Mouse (Mus musculus) layer of hippocampus, adult 11-12 months (tissue): ENCODE measurements at regions not wholly inside any gene's neighbourhood (a gene's known extent, or its start where the extent isn't known, plus 50 kb on each side); places are given as distances from the start of the nearest gene placed in this dataset.
"Not testable (repeated sequence)": the region's sequence is repeated elsewhere in the genome, so short reads cannot be mapped to it uniquely, and the experiment has no call there.

Experiments used
- DNase-seq: peaks from one replicate; pipeline ENCODE4 v3.0.0; 2022; ENCODE audit warnings: low spot score

- peak; percentile 43 for DNase-seq
These were observed 83.1 kb downstream of the Stk35 start for GRCm38 (mm10) chr2:129883417-129883816.

GRCm38 (mm10) chr2:129884316-129884715 lies 84.0 kb downstream of the Stk35 start:
- DNase-seq: no peak

GRCm38 (mm10) chr2:129885536-129885935 lies 85.2 kb downstream of the Stk35 start:
- no peak for DNase-seq

- peak; percentile 65 for DNase-seq
These were observed 92.9 kb downstream of the Stk35 start for GRCm38 (mm10) chr2:129893231-129893630.

- DNase-seq: no peak
These were observed 93.5 kb downstream of the Stk35 start for GRCm38 (mm10) chr2:129893832-129894231.

GRCm38 (mm10) chr2:129894906-129895305 lies 94.6 kb downstream of the Stk35 start:
- no peak for DNase-seq

- no peak for DNase-seq
These were observed 95.1 kb downstream of the Stk35 start for GRCm38 (mm10) chr2:129895369-129895768.

GRCm38 (mm10) chr2:129896696-129897095 lies 96.4 kb downstream of the Stk35 start:
- no peak for DNase-seq

- no peak for DNase-seq
These were observed 103.2 kb downstream of the Stk35 start for GRCm38 (mm10) chr2:129903383-129904135.

GRCm38 (mm10) chr2:129904753-129905152 lies 104.4 kb downstream of the Stk35 start:
- DNase-seq: peak; percentile 68

GRCm38 (mm10) chr2:129908701-129909425 lies 103.3 kb upstream of the Tgm3 start:
- DNase-seq: peak; percentile 73

GRCm38 (mm10) chr2:129911203-129911921 lies 100.8 kb upstream of the Tgm3 start:
- DNase-seq: no peak

GRCm38 (mm10) chr2:129912556-129912955 lies 99.6 kb upstream of the Tgm3 start:
- DNase-seq: no peak

GRCm38 (mm10) chr2:129914261-129914660 lies 97.9 kb upstream of the Tgm3 start:
- peak; percentile 41 for DNase-seq

- DNase-seq: no peak
These were observed 95.7 kb upstream of the Tgm3 start for GRCm38 (mm10) chr2:129916411-129916810.

GRCm38 (mm10) chr2:129918141-129918790 lies 93.9 kb upstream of the Tgm3 start:
- DNase-seq: no peak

GRCm38 (mm10) chr2:129919551-129919950 lies 92.6 kb upstream of the Tgm3 start:
- no peak for DNase-seq

GRCm38 (mm10) chr2:129927218-129927617 lies 84.9 kb upstream of the Tgm3 start:
- DNase-seq: no peak

- DNase-seq: no peak
These were observed 78.6 kb upstream of the Tgm3 start for GRCm38 (mm10) chr2:129933578-129933977.

- DNase-seq: no peak
These were observed 69.3 kb upstream of the Tgm3 start for GRCm38 (mm10) chr2:129942824-129943223.

- DNase-seq: no peak
These were observed 64.1 kb upstream of the Tgm3 start for GRCm38 (mm10) chr2:129947847-129948553.

GRCm38 (mm10) chr2:129949786-129950185 lies 62.4 kb upstream of the Tgm3 start:
- DNase-seq: not testable (repeated sequence)
